Mouse (Mus musculus) ES-Bruce4 (cell line): ENCODE results near the gene Prr5l. TPM values are rescaled to one million over a fixed set of nuclear protein-coding genes. Genes with fewer than 3 reads are reported as not detected.

Experiments used
- H3K27ac ChIP-seq: 2 replicates; pipeline ENCODE4 v1.5.1; 2012; ENCODE audit warnings: low read length, inconsistent platforms; ENCODE audit not compliant: insufficient read depth
- H3K27me3 ChIP-seq: 2 replicates; pipeline ENCODE4 v1.6.1; 2012; ENCODE audit warnings: mild to moderate bottlenecking, low read length, inconsistent platforms; ENCODE audit not compliant: control insufficient read depth, poor library complexity, insufficient read depth, severe bottlenecking
- H3K36me3 ChIP-seq: 2 replicates; pipeline ENCODE4 v1.6.1; 2012; ENCODE audit warnings: inconsistent platforms, mild to moderate bottlenecking, low read length, moderate library complexity; ENCODE audit not compliant: control insufficient read depth, poor library complexity, insufficient read depth, severe bottlenecking
- H3K4me1 ChIP-seq: one replicate; pipeline ENCODE4 v1.8.1; 2011; ENCODE audit warnings: low read length; ENCODE audit not compliant: control insufficient read depth, insufficient read depth
- H3K4me3 ChIP-seq: 2 replicates; pipeline ENCODE4 v1.5.1; 2011; ENCODE audit warnings: low read depth, mild to moderate bottlenecking, low read length
- H3K9ac ChIP-seq: 2 replicates; pipeline ENCODE4 v1.6.1; 2012; ENCODE audit warnings: low read depth, mild to moderate bottlenecking, inconsistent platforms; ENCODE audit not compliant: poor library complexity, severe bottlenecking
- H3K9me3 ChIP-seq: replicated peaks from 2 replicates; pipeline ENCODE4 v1.6.1; 2012; ENCODE audit warnings: mild to moderate bottlenecking, low read length, inconsistent platforms; ENCODE audit not compliant: control insufficient read depth, poor library complexity, insufficient read depth, severe bottlenecking
- CTCF ChIP-seq: IDR thresholded peaks from one replicate; pipeline ENCODE4 v1.8.1; 2011; ENCODE audit warnings: low read depth, low read length
- EP300 ChIP-seq: IDR thresholded peaks from 2 replicates; pipeline ENCODE4 v1.6.1; 2011; ENCODE audit warnings: low read depth, low read length; ENCODE audit not compliant: insufficient read depth
- POLR2A ChIP-seq: IDR thresholded peaks from one replicate; pipeline ENCODE4 v1.8.1; 2011; ENCODE audit warnings: low read length; ENCODE audit not compliant: insufficient read depth
- polyA plus RNA-seq: library from polyadenylated mRNA; stranded (reverse); fragments of >200 nt; gene quantifications from 2 replicates; pipeline ENCODE4 v1.2.4, GENCODE M21; 2011; ENCODE audit warnings: low read depth; ENCODE audit not compliant: missing spikeins, insufficient read depth, insufficient read length

Prr5l gene
- polyA plus RNA-seq, 1 experiment, result 28.2 TPM

DNA sequence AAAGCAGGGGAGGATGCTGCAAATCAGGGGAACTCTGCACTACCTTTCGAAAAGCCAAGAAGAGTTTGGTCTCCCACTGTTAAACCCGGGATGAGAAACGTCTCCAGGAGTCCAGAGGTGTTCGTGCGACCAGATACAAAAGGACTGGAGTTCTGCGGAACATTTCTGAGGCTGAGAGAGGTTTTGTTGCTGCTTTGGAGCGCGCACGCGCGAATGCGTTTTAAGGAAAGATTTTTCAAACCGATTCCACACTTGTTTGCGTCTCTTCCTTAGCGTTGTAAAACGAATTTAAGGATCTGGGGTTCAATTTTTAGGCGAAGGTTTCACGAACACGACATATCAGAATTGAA is 85.0 kb downstream of the Prr5l start:
- no peak for TF ChIP-seq POLR2A
- TF ChIP-seq CTCF, result no peak
- no peak for TF ChIP-seq EP300
- H3K4me3 ChIP-seq, result peak overlapping the region; percentile 66
- H3K9me3 ChIP-seq, result no peaks in the 10 kb centered on the region; the same call in 1 of the 2 replicates
- H3K9ac ChIP-seq, result peak overlapping the region; percentile 46
- H3K27me3 ChIP-seq, result no peaks in the 10 kb centered on the region; the same call in 1 of the 2 replicates
- no peak overlapping the region for H3K27ac ChIP-seq
- no peaks in the 10 kb centered on the region for H3K4me1 ChIP-seq
- H3K36me3 ChIP-seq, result no peaks in the 10 kb centered on the region

DNA sequence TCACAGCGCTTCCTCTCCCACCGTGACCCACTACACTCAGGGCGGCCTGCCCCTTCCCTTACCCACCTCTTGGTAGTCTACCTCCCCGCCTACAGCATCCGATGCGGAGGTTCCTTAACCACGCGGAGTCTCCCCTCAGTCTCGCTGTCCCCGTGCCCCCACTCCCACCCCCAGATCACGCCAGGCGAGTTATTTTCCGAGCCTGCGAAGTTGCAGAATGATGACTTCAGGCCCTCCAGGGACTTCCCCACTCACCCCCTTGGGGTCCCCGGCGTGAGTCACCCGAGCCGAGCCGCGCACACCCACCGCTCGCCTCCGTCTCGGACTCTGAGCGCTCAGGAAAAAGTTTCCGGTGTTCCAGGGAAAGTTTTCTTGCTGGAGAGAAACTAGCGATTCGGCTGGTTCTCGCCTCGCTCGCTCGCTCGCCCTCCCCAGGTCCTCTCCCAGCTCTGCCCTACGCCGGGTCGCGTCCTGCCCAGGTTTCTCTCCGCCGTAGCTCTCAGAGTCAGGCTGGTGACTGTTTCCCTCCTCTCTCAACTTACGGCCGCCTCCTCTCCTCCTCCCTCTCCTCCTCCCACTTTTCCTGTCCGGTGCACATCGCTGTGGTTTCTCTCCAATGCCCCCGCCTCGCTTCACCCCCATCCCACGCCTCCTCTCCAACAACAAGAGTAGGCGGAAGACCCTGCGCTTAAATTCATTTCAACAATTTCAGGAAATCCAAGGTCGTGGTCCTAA is 85.5 kb downstream of the Prr5l start:
- no peak overlapping the region for H3K27ac ChIP-seq
- no peaks in the 10 kb centered on the region for H3K36me3 ChIP-seq
- H3K9ac ChIP-seq, result peak overlapping the region; percentile 46
- H3K4me1 ChIP-seq, result no peaks in the 10 kb centered on the region
- H3K27me3 ChIP-seq, result no peaks in the 10 kb centered on the region
- H3K9me3 ChIP-seq, result no peaks in the 10 kb centered on the region
- TF ChIP-seq POLR2A (no peak), CTCF (no peak), EP300 (no peak)
- H3K4me3 ChIP-seq, result peak overlapping the region; percentile 66

DNA sequence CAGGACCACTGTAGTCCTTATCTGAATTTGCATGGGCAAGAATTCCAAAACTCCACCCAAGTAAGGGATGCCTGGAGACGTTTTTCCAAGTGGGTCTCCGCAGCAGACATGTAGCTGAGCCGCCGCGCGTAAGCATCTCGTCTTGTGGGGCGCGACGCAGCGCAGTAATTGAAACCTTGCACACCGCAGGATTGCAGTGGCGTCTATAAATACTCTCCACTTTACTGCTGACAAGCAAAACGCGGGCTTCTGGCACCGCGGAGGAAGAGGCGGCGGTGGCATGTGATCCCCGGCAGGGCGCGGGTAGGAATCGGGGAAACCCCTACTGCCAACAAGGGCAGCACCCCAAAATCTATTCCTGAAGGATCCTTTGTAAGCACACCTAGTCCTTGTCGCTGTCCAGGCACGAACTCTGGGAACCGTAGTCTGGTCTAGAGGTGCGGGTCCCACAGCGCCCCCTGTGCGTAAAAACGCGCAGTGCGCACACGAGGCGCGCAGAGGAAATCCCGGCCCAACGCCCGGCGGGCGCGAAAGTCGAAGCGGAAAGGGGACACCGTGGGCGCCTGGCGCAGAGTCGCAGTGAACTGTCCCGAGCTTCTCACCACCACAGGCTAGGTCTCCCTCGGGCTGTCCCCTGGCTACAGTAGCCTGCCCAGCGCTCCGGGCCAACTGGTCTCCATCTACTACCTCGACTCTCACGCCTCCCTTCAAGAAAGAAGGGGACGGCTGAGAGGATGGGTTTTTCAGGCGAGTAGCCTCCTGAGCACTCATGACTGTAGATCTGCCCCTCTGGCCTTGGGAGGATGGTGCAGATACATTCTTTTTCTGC is 86.3 kb downstream of the Prr5l start:
- no peaks in the 10 kb centered on the region for H3K9me3 ChIP-seq
- H3K27me3 ChIP-seq, result no peaks in the 10 kb centered on the region
- no peaks in the 10 kb centered on the region for H3K36me3 ChIP-seq
- peak overlapping the region; percentile 66 for H3K4me3 ChIP-seq
- TF ChIP-seq EP300 (peak; percentile 49; the same call in 1 of the 2 replicates), POLR2A (no peak), CTCF (peak; percentile 73)
- H3K9ac ChIP-seq, result peak overlapping the region; percentile 46
- no peaks in the 10 kb centered on the region for H3K4me1 ChIP-seq
- H3K27ac ChIP-seq, result no peak overlapping the region

DNA sequence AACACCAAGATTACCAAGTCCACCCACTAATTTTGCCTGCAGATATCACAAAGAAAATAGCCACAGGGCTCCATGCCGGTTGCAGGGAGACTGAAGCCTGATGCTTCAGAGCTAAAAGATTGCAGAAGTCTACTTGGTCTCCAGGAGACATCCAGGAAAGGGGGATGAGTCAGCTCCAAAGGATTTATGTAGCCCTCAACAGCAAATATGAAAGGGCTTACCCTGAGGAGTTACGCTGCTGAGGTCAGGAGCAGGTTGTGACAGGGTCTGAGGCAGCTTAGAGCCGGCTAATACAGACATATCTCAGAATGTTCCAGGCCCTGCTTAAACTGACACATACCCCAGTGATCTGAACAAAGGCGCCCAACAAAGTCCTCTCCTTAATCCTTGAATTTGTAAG is 90.7 kb downstream of the Prr5l start:
- Histone ChIP-seq H3K27ac (no peak overlapping the region), H3K36me3 (no peaks in the 10 kb centered on the region), H3K4me3 (no peak overlapping the region), H3K4me1 (no peaks in the 10 kb centered on the region), H3K9me3 (no peaks in the 10 kb centered on the region), H3K9ac (no peak overlapping the region), H3K27me3 (no peaks in the 10 kb centered on the region)
- TF ChIP-seq POLR2A (no peak), CTCF (no peak), EP300 (no peak)

DNA sequence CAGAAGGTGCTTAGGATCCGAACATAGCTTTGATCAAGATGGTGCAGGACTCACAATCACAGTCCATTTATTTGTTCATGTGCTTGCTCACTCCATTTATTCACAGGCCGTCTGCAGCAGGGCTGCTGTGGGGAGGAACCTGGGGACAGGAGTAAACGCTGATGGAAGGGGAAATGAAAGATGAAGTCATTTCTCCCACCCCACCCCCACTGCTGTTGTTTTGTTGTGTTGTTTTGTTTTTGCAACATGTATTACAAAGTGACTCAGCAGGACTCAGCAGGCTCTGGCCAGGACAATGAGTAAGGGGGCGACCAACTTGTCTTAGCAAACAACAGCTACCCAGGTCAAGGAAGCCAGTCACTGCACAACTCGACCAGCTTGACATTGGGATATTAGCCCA is 99.6 kb downstream of the Prr5l start:
- Histone ChIP-seq H3K4me1 (peaks cover 2% of the 10 kb centered on the region), H3K4me3 (no peak overlapping the region), H3K27me3 (no peaks in the 10 kb centered on the region), H3K36me3 (no peaks in the 10 kb centered on the region), H3K9me3 (no peaks in the 10 kb centered on the region), H3K9ac (no peak overlapping the region), H3K27ac (no peak overlapping the region)
- TF ChIP-seq CTCF, result no peak
- TF ChIP-seq EP300, result no peak
- no peak for TF ChIP-seq POLR2A

DNA sequence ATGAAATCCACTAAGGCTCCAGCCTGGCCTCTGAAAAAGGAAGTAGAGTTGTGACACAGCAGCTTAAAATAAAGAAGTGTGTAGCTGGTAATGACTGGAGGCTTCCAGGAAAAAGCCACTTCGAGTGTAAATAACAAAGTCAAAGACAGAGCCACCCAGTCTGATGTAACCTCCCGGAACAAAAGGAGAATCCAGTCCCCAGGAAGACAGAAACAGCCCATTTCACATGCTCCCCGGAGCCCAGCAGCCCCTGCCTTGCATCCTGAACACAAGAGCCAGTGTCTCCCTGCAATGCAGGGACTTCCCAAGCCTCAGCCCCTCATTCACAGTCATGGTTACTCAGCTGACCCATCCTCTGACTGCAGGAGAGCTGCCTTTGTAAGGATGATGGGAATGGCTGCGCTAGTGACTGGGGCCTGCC is 101.5 kb downstream of the Prr5l start:
- Histone ChIP-seq H3K9ac (no peak overlapping the region), H3K36me3 (no peaks in the 10 kb centered on the region), H3K9me3 (no peaks in the 10 kb centered on the region), H3K27me3 (no peaks in the 10 kb centered on the region), H3K4me1 (peaks cover 2% of the 10 kb centered on the region), H3K27ac (no peak overlapping the region), H3K4me3 (no peak overlapping the region)
- TF ChIP-seq EP300 (0 out of 2 replicates have a peak, but pooled peaks have one; percentile 7), POLR2A (no peak)
